Mouse (Mus musculus) neural tube, embryonic 11.5 days (tissue): ENCODE results near the gene Adgrf1. TPM values are rescaled to one million over a fixed set of nuclear protein-coding genes. Genes with fewer than 3 reads are reported as not detected.

Experiments
- ATAC-seq: fragments of 200-750 bp; cut with Nextera tagmentation; 2 replicates; pipeline ENCODE4 v1.8.0; 2017; ENCODE audit warnings: moderate number of reproducible peaks, mild to moderate bottlenecking, moderate TSS enrichment, moderate library complexity; ENCODE audit not compliant: insufficient read depth, low FRiP score, low TSS enrichment
- DNase-seq: peaks from one replicate; pipeline ENCODE4 v3.0.0-alpha.2; 2015; ENCODE audit warnings: low spot score
- H3K27ac ChIP-seq: fragments of 300-500 bp; sonication (generic); 2 replicates; pipeline ENCODE4 v1.5.1; 2014; ENCODE audit warnings: low read depth, mild to moderate bottlenecking, low read length
- H3K27me3 ChIP-seq: fragments of 300-500 bp; sonication (generic); 2 replicates; pipeline ENCODE4 v1.6.1; 2014; ENCODE audit warnings: mild to moderate bottlenecking, low read length, mixed read lengths; ENCODE audit not compliant: control insufficient read depth, insufficient read depth
- H3K36me3 ChIP-seq: fragments of 300-500 bp; sonication (generic); 2 replicates; pipeline ENCODE4 v1.6.1; 2014; ENCODE audit warnings: mild to moderate bottlenecking, low read length, moderate library complexity, mixed read lengths; ENCODE audit not compliant: control insufficient read depth, insufficient read depth
- H3K4me1 ChIP-seq: fragments of 300-500 bp; sonication (generic); 2 replicates; pipeline ENCODE4 v1.6.1; 2014; ENCODE audit warnings: low read length, mixed read lengths; ENCODE audit not compliant: control insufficient read depth, insufficient read depth
- H3K4me2 ChIP-seq: fragments of 300-500 bp; sonication (generic); 2 replicates; pipeline ENCODE4 v1.6.1; 2014; ENCODE audit warnings: low read depth, mild to moderate bottlenecking, moderate library complexity
- H3K4me3 ChIP-seq: fragments of 300-500 bp; sonication (generic); 2 replicates; pipeline ENCODE4 v1.5.1; 2014; ENCODE audit warnings: low read depth, low read length
- H3K9ac ChIP-seq: fragments of 300-500 bp; sonication (generic); 2 replicates; pipeline ENCODE4 v1.6.1; 2014; ENCODE audit warnings: mild to moderate bottlenecking, low read length
- H3K9me3 ChIP-seq: fragments of 300-500 bp; sonication (generic); 2 replicates; pipeline ENCODE4 v1.6.1; 2016; ENCODE audit warnings: low read length; ENCODE audit not compliant: control insufficient read depth
- WGBS: fragments of 180-500 bp; shearing (Covaris S2); extraction: QIAGEN DNeasy Blood & Tissue Kit; methylation state at CpG from one replicate; pipeline ENCODE4 v1.1.7; 2014; 5-methylcytosine and 5-hydroxymethylcytosine counted together
- polyA plus RNA-seq: library from polyadenylated mRNA; unstranded; fragments of >200 nt; fragmentation: Nextera tagmentation; extraction: Ambion mirVana; gene quantifications from 2 replicates; pipeline ENCODE4 v1.2.1, GENCODE M21; 2014

Gene Adgrf1
- polyA plus RNA-seq, 1 experiment from 2014 or later = not detected

- no peak overlapping the region for H3K4me3 ChIP-seq
Observed at GRCm38 (mm10) chr17:43261937-43262336, 8.2 kb upstream of the Adgrf1 start.

GRCm38 (mm10) chr17:43264739-43265138, 5.4 kb upstream of the Adgrf1 start:
- Histone ChIP-seq H3K9ac (no peak overlapping the region), H3K36me3 (no peaks in the 10 kb centered on the region), H3K9me3 (no peaks in the 10 kb centered on the region), H3K27ac (no peak overlapping the region), H3K4me3 (no peak overlapping the region), H3K4me2 (no peak overlapping the region), H3K27me3 (no peaks in the 10 kb centered on the region), H3K4me1 (no peaks in the 10 kb centered on the region)
- no peak for DNase-seq
- no peak for ATAC-seq
- WGBS = 64% methylated on average over 7 of the region's 7 CpGs

More at GRCm38 (mm10) chr17:43261937-43262336, 8.2 kb upstream of the Adgrf1 start:
- Histone ChIP-seq H3K9me3 (no peaks in the 10 kb centered on the region), H3K27ac (no peak overlapping the region), H3K9ac (no peak overlapping the region), H3K4me1 (no peaks in the 10 kb centered on the region), H3K36me3 (no peaks in the 10 kb centered on the region), H3K4me2 (no peak overlapping the region), H3K27me3 (no peaks in the 10 kb centered on the region)
- no peak for DNase-seq
- 94% methylated on average over 5 of the region's 5 CpGs for WGBS
- ATAC-seq = no peak

GRCm38 (mm10) chr17:43265178-43265837, 4.8 kb upstream of the Adgrf1 start:
- Histone ChIP-seq H3K4me1 (no peaks in the 10 kb centered on the region), H3K9ac (no peak overlapping the region), H3K27me3 (no peaks in the 10 kb centered on the region), H3K4me3 (no peak overlapping the region), H3K36me3 (no peaks in the 10 kb centered on the region), H3K9me3 (no peaks in the 10 kb centered on the region), H3K4me2 (no peak overlapping the region), H3K27ac (no peak overlapping the region)
- peak; percentile 86; the same call in 1 of the 2 replicates for ATAC-seq
- peak; percentile 89 for DNase-seq
- whole genome bisulfite sequencing = 29% methylated on average over 26 of the region's 26 CpGs

DNA sequence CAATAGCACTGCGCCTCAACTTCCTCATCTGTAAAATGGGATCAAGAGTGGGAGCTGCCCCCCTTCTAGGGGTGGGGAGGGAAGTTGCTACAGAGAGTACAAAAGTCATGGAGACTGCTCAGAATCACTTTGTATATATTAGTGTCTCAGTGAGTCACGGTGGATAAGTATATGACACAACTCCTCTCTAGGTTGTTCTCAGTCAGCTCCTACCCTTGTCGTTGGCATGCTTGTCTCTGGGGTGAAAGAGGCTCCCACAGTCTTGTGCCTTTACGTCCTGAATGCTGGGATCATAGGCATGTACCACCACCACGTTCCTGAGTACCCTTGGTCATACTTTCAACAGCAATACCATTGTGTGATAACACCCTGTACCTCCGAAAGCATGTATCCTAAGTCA, 4.2 kb upstream of the Adgrf1 start:
- WGBS = 95% methylated on average over 6 of the region's 6 CpGs
- Histone ChIP-seq H3K9ac (no peak overlapping the region), H3K27ac (no peak overlapping the region), H3K4me1 (no peaks in the 10 kb centered on the region), H3K9me3 (no peaks in the 10 kb centered on the region), H3K4me3 (no peak overlapping the region), H3K4me2 (no peak overlapping the region), H3K27me3 (no peaks in the 10 kb centered on the region), H3K36me3 (no peaks in the 10 kb centered on the region)
- DNase-seq (no peak), ATAC-seq (no peak)

GRCm38 (mm10) chr17:43266636-43267035, 3.5 kb upstream of the Adgrf1 start:
- no peak overlapping the region for H3K9ac ChIP-seq
- no peaks in the 10 kb centered on the region for H3K27me3 ChIP-seq
- no peak overlapping the region for H3K4me2 ChIP-seq
- no peaks in the 10 kb centered on the region for H3K36me3 ChIP-seq
- no peaks in the 10 kb centered on the region for H3K4me1 ChIP-seq
- ATAC-seq (no peak), DNase-seq (no peak)
- no peaks in the 10 kb centered on the region for H3K9me3 ChIP-seq
- 83% methylated on average over 2 of the region's 2 CpGs for WGBS
- no peak overlapping the region for H3K27ac ChIP-seq
- no peak overlapping the region for H3K4me3 ChIP-seq

DNA sequence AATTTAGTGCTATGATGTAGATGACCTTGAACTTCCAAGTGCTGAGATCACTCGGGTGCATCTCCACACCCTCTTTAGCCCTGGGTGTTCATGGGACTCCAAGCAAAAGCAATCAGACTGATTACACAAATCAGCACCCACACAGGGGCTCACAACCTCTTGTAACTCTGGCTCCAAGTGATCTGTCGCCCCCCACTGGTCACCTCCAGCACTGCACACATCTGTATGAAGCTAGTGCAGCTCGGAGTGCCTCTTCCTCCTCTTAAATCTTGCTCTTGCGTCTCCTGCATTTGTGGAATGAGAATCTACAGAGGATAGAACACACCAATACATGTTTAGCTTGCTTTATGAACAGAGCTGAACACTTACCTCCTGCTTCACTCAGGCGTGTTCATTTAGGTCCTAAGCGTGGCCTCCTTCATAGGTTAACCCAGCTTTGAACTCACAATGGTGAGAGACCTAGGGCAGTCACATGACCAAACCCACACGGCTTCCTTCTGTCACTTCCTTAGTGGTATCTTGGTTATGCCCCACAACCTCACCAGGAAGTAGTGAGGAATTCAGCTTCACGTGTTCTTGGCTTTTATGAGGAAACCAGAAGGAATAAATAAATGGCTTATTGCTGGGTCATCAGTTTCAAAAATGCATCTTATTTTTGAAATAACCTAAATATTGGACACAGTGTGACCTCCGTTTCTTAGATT, 2.9 kb upstream of the Adgrf1 start:
- no peak for ATAC-seq
- no peaks in the 10 kb centered on the region for H3K4me1 ChIP-seq
- H3K27ac ChIP-seq = no peak overlapping the region
- 91% methylated on average over 9 of the region's 9 CpGs for WGBS
- DNase-seq = no peak
- no peaks in the 10 kb centered on the region for H3K9me3 ChIP-seq
- H3K36me3 ChIP-seq = no peaks in the 10 kb centered on the region
- no peaks in the 10 kb centered on the region for H3K27me3 ChIP-seq
- no peak overlapping the region for H3K4me2 ChIP-seq
- no peak overlapping the region for H3K4me3 ChIP-seq
- H3K9ac ChIP-seq = no peak overlapping the region

- no peak overlapping the region for H3K4me2 ChIP-seq
- H3K27ac ChIP-seq = no peak overlapping the region
- WGBS = 85% methylated on average over 6 of the region's 6 CpGs
- no peaks in the 10 kb centered on the region for H3K36me3 ChIP-seq
- no peaks in the 10 kb centered on the region for H3K9me3 ChIP-seq
- DNase-seq (no peak), ATAC-seq (no peak)
- no peaks in the 10 kb centered on the region for H3K27me3 ChIP-seq
- no peaks in the 10 kb centered on the region for H3K4me1 ChIP-seq
- no peak overlapping the region for H3K9ac ChIP-seq
- H3K4me3 ChIP-seq = no peak overlapping the region
Observed at GRCm38 (mm10) chr17:43276220-43276619, 6.1 kb downstream of the Adgrf1 start.

DNA sequence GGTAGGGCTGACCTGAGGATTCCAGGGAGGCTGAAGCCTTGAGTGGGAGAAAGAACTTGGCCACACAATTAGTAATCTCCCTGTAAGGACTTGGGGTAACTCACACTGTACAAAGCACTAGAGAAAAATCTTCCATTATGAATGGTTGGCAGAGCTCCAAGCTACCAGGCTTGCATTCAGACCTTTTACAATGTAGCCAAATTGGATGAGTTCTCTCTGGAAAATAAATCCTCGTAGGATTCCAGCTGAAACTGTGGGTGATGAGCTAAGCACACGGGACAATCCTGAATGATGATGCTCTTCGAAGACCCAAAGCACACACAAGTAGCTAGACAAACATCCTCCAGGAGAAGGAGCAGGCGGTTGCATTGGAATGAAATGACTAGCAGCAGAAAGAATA, 7.1 kb downstream of the Adgrf1 start:
- whole genome bisulfite sequencing = 78% methylated on average over 4 of the region's 4 CpGs
- H3K4me1 ChIP-seq = no peaks in the 10 kb centered on the region
- no peak for DNase-seq
- H3K9ac ChIP-seq = no peak overlapping the region
- H3K4me3 ChIP-seq = no peak overlapping the region
- no peak overlapping the region for H3K27ac ChIP-seq
- no peaks in the 10 kb centered on the region for H3K27me3 ChIP-seq
- no peak overlapping the region for H3K4me2 ChIP-seq
- no peaks in the 10 kb centered on the region for H3K9me3 ChIP-seq
- no peaks in the 10 kb centered on the region for H3K36me3 ChIP-seq
- ATAC-seq = no peak

GRCm38 (mm10) chr17:43279671-43280070, 9.5 kb downstream of the Adgrf1 start:
- Histone ChIP-seq H3K27ac (no peak overlapping the region), H3K4me1 (no peaks in the 10 kb centered on the region), H3K9ac (no peak overlapping the region), H3K4me3 (no peak overlapping the region), H3K27me3 (no peaks in the 10 kb centered on the region), H3K4me2 (no peak overlapping the region), H3K36me3 (no peaks in the 10 kb centered on the region), H3K9me3 (no peaks in the 10 kb centered on the region)
- no peak for ATAC-seq
- no peak for DNase-seq
- WGBS = 85% methylated on average over 7 of the region's 7 CpGs
